Mouse (Mus musculus): ENCODE results near the gene Llgl2.

- TF ChIP-seq CTCF (IDR thresholded peaks at IDR 0.05; ENCODE audit: extremely low read depth, insufficient read length, insufficient replicate concordance, low read depth, low read length): 0 out of 2 replicates have a peak, but pooled peaks have one; percentile 5
- no peak for TF ChIP-seq POLR2A (IDR thresholded peaks at IDR 0.05; ENCODE audit: low read depth, low read length)
Measured at GRCm38 (mm10) chr11:115872437-115872836, 48.6 kb downstream of the Llgl2 start.
